ENCODE assay signal across 8 mouse cellular contexts in the genomic region with DNA sequence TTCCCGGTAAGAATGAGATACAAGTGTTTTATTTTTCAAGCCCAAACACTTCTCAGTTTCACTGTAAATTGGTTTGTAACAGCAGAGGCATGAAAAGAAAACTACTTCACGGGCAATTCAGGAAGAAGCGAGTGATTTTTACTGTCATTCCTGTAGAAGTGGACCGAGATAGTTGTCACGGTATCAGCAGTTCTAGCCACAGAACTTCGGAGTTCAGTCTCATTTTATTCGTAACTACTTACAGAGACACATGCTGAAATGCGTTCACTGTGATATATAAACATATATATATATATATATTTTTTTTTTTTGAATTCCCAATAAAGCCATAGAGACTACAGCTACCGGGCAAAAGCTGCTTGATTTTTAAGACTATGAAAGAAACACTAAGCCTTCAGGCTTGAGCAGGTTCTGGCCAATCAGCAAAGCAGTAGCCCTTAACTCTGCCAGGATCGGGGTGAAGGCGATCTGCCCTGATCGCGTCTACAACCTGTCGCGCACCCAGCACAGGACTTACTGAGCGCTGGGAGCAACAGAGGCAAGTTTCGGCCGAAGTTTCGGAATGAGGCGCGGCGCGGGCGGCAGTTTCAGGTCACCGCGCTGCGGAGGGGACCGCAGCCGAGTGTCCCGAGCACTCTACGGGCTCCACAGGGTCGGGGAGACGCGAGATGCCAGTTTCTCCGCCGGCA. TPM values are rescaled to one million over a fixed set of nuclear protein-coding genes. Genes with fewer than 3 reads are reported as not detected.
A peak's percentile ranks its signal among the peaks of the same experiment; 100 is the strongest.
DNase-seq lines count a peak whose midpoint lies in the region; ATAC-seq and TF ChIP-seq lines count a peak whose summit lies in the region.

No protein-coding gene starts in this region.

- H3K36me3 ChIP-seq in kidney, embryonic 15.5 days: no peaks in the 10 kb centered on the region

- peak overlapping the region; percentile 84 for H3K9ac ChIP-seq in kidney, embryonic 15.5 days

- H3K4me3 ChIP-seq in kidney, embryonic 15.5 days (replicated peaks): peak overlapping the region; percentile 88
- peak overlapping the region; percentile 72 for H3K4me3 ChIP-seq in olfactory bulb, adult 2 months (ENCODE audit: insufficient read depth, low read depth, low read length)

- H3K4me1 ChIP-seq in kidney, embryonic 15.5 days: peaks cover 6% of the 10 kb centered on the region
- H3K4me1 ChIP-seq in olfactory bulb, adult 2 months (ENCODE audit: control insufficient read depth, insufficient read depth, low read length): 0 out of 2 replicates have a peak, but pooled peaks cover 2% of the 10 kb centered on the region

- H3K9me3 ChIP-seq in kidney, embryonic 15.5 days (replicated peaks): no peaks in the 10 kb centered on the region

- H3K4me2 ChIP-seq in kidney, embryonic 15.5 days: peak overlapping the region; percentile 76

- no peak for DNase-seq in kidney, adult 11 months
- DNase-seq in MN1 (ENCODE audit: low spot score) (peak; percentile 67), liver (peak; percentile 73)
- no peak for DNase-seq in cerebellum, adult 18-20 months
- no peak for DNase-seq in thymus, postnatal 4 days

- WGBS in kidney, embryonic 15.5 days: under 1% methylated on average over 36 of the region's 36 CpGs
- under 1% methylated on average over 36 of the region's 36 CpGs for WGBS in olfactory bulb, adult 2 months

- no peak for TF ChIP-seq POLR2A in olfactory bulb, adult 2 months (IDR thresholded peaks at IDR 0.05; ENCODE audit: insufficient read depth, low read depth, low read length)

- no peak for TF ChIP-seq CTCF in olfactory bulb, adult 2 months (IDR thresholded peaks at IDR 0.05; ENCODE audit: insufficient read depth, low read depth, low read length)

- peak; percentile 88 for ATAC-seq in kidney, embryonic 15.5 days (replicated peaks; ENCODE audit: low FRiP score)
- ATAC-seq in erythroid progenitor cell, adult 5-6 weeks (replicated peaks; ENCODE audit: low FRiP score, poor library complexity, severe bottlenecking): peak; percentile 61

- H3K27me3 ChIP-seq in kidney, embryonic 15.5 days: no peaks in the 10 kb centered on the region

- H3K27ac ChIP-seq in kidney, embryonic 15.5 days: peak overlapping the region; percentile 97
- peak overlapping the region; percentile 53 for H3K27ac ChIP-seq in olfactory bulb, adult 2 months (ENCODE audit: insufficient read depth, low read depth, low read length)

RNA-seq across cellular contexts. Expression of gene Snx13, which starts 0.5 kb away (rescaled TPM):
- polyA plus RNA-seq in kidney, embryonic 15.5 days (2015; fragmentation: Nextera tagmentation; extraction: Ambion mirVana): 24.8 and 28.4 TPM in 2 replicates
- 14.1 and 31.0 TPM in 2 replicates for total RNA-seq in erythroid progenitor cell, adult 5-6 weeks (2015; ENCODE audit: low replicate concordance)
- total RNA-seq in erythroid progenitor cell, adult 5-6 weeks (2017; ENCODE audit: low replicate concordance): 10.4 and 25.4 TPM in 2 replicates
- polyA plus RNA-seq in olfactory bulb, adult 2 months (2012; ENCODE audit: insufficient read depth, insufficient read length, low replicate concordance, missing spikeins): not detected in 2 replicates

Comparison
In these comparisons a context has a peak if more than half of its experiments do, and no peak if none do; other contexts are left out.
1. DNase-seq: peak in MN1 (single experiment) and liver (single experiment); none in kidney, adult 11 months (single experiment), cerebellum, adult 18-20 months (0 of 2) and thymus, postnatal 4 days (single experiment).